Mouse (Mus musculus): Measurements from ENCODE around the gene Acad11. TPM values are rescaled to one million over a fixed set of nuclear protein-coding genes. Genes with fewer than 3 reads are reported as not detected.

Acad11 gene
- total RNA-seq, 2 experiments from 2014 or later: 37.9 to 38.1 TPM

GRCm38 (mm10) chr9:104140351-104140750, 77.2 kb downstream of the Acad11 start:
- DNase-seq: no peak
- intact Hi-C loops (cut with DNase I): loop anchor here (5.0 kb wide), 1 partner anchor 53 kb away; no protein-coding TSS in a partner anchor

DNA sequence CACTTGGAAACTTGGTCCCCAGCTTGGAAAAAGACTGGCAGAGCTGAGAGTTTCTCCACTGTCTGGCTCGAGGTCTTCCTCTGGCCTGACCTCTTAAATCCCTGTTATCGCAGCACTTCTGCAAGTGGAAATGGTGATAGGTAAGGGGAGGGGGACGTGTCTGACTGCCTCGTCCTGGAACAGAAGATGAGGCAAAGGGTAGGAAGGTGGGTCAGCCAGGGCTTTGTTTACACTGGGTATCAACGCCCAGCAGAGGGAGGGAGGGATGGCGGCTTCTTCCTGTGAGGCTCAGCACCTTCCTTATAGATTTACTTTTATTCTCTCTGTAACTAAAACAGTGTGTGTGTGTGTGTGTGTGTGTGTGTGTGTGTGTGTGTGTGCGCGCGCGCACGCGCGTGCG, 79.6 kb downstream of the Acad11 start:
- DNase-seq: no peak
- intact Hi-C loops (cut with DNase I): loop anchor here (5.0 kb wide), 1 partner anchor 56 kb away; no protein-coding TSS in a partner anchor

DNA sequence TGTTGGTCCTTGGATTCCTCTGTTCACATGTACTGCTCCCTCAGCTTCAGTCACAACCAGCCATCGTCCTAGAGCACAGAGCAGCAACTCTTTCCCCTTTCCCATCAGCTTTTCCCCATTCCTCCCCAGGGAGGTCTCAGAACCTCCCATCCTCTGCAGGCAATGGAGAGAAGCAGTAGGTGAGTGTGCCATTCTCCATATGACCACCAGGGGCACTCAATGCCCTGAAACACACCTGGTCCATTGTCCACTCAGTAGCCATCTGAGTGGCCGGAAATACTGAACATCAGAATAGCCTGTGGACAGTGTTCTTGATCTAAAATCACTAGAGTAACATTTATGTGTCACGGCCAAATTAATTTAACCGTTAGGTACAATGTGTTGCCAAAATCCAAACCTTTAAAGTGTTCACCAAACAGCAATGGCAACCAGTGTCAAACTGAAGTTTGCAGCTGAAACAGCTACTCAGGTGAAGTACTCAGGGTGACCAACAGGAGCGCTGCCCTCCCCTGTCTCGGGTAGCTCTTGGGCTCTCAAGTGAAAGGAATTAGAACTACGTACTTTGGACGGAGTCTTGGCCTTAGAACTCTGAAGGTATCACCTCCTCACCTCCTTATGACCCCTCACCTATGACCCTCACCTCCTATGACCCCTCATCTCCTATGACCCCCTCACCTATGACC, 81.3 kb downstream of the Acad11 start:
- no peak for DNase-seq
- intact Hi-C loops (cut with DNase I): loop anchor here (5.0 kb wide), 1 partner anchor 57 kb away; no protein-coding TSS in a partner anchor

GRCm38 (mm10) chr9:104146683-104147082, 83.5 kb downstream of the Acad11 start:
- intact Hi-C loops (cut with DNase I): no loop called here
- no peak for DNase-seq

DNA sequence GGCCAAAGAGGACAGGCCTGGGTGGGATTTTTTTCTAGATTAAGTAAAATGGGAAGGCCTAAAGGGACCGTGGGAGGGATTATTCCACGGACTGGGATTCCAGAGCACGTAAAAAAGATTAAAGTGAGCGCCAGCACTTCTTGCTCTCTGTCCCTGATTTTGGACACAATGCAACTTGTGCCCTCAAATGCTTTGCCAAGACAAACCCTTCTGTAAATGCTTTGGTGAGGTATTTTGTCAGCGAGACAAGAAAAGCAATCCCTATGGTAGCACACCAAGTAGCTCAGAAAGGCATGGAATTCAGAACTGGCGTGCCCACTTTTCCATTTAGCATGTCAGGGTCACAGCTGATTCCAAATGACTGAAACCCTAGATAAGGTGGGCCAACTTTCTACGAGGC, 85.8 kb downstream of the Acad11 start:
- DNase-seq: no peak
- intact Hi-C loops (cut with DNase I): no loop called here

GRCm38 (mm10) chr9:104152121-104152520, 88.9 kb downstream of the Acad11 start:
- no peak for DNase-seq
- intact Hi-C loops (cut with DNase I): no loop called here

GRCm38 (mm10) chr9:104155100-104155715, 92.0 kb downstream of the Acad11 start:
- intact Hi-C loops (cut with DNase I): no loop called here

GRCm38 (mm10) chr9:104156506-104156905, 93.3 kb downstream of the Acad11 start:
- intact Hi-C loops (cut with DNase I): no loop called here
- no peak for DNase-seq

More at GRCm38 (mm10) chr9:104155100-104155715, 92.0 kb downstream of the Acad11 start:
- no peak for DNase-seq

GRCm38 (mm10) chr9:104157291-104157690, 94.1 kb downstream of the Acad11 start:
- intact Hi-C loops (cut with DNase I): no loop called here
- no peak for DNase-seq

DNA sequence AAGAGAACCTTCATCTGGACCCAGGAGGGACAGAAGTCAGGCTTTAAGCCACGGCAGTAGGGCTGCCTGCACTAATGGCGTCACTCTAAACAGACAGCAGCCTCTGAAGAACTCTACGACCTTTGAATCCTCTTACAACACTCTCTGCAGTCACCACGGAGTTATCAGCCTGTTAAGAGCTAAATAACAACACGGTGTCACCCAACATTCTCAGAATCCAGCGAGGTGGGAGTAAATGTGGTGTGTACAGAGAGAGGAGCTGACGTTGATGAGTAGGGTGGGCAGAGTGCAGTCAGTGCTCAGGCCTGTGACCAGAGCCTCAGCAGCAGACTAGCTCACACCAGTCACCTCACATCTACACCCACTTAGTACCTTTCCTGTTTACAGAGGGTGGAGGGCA, 97.9 kb downstream of the Acad11 start:
- no peak for DNase-seq
- intact Hi-C loops (cut with DNase I): loop anchor here (5.0 kb wide), 1 partner anchor 84 kb away; no protein-coding TSS in a partner anchor

GRCm38 (mm10) chr9:104164194-104164593, 101.0 kb downstream of the Acad11 start:
- intact Hi-C loops (cut with DNase I): loop anchor here (5.0 kb wide), 1 partner anchor 87 kb away; no protein-coding TSS in a partner anchor

DNA sequence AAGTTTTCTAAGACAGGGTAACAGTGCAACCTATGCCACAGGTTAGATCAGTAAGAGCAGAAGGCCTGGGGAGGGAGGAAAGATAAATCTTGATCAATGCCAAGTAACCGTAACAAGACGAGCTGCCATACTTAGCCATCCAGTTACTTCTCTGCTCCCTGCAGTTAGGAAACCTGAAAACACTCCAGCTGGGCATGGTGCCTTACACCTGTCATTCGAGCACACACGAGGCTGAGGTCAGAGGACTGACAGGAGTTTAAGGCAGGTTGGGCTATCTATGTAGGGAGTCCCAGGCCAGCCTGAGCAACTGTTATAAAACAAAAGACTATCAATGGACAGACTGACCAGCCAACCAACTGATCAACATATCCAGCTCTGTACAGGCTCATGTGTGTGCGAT, 102.7 kb downstream of the Acad11 start:
- intact Hi-C loops (cut with DNase I): no loop called here
- DNase-seq: no peak

More at GRCm38 (mm10) chr9:104164194-104164593, 101.0 kb downstream of the Acad11 start:
- DNase-seq: no peak

- intact Hi-C loops (cut with DNase I): no loop called here
- DNase-seq: no peak
These were observed 106.8 kb downstream of the Acad11 start for GRCm38 (mm10) chr9:104169986-104170385.

- intact Hi-C loops (cut with DNase I): no loop called here
- DNase-seq: no peak
These were observed 108.5 kb downstream of the Acad11 start for GRCm38 (mm10) chr9:104171651-104172050.

DNA sequence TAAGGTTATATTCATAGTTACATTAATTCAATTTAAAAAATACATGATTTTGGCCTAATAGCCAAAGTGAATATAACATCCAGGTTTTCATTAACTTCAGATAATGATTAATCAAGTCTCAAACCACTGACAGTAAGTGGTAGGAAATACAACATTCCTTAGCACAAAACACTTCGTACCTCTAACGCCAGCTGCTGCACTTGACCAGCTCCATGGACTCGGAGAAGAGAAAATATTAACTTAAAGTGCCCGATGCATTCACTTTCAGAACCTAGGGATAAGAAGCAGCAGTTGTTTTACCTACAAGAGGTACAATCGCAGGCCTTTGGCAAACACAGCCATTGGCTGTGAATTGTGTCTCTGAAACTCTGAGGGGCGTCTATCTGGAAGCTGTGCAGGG, 109.2 kb downstream of the Acad11 start:
- intact Hi-C loops (cut with DNase I): no loop called here
- DNase-seq: no peak

Other genes with a start within 250 kb of the Acad11 start
- 1 to 10 TPM; 4.8 to 5.6 TPM for gene Nphp3, start 60.8 kb upstream of the Acad11 start, total RNA-seq (2021)
- not detected for gene Gm28305, start 22.7 kb upstream of the Acad11 start, total RNA-seq (2021)
- 10 to 100 TPM; 22.7 to 25.3 TPM for gene Uba5, start 243 bp upstream of the Acad11 start, total RNA-seq (2021)
- 1 to 10 TPM; 4.8 to 8.8 TPM for gene Ackr4, start 63.6 kb downstream of the Acad11 start, total RNA-seq (2021)
- gene Dnajc13, start 199.6 kb downstream of the Acad11 start, total RNA-seq (2021): 10 to 100 TPM; 35.1 to 41.9 TPM